Mouse (Mus musculus): ENCODE results near the gene Gbx2.

Gene Gbx2

GRCm38 (mm10) chr1:89902236-89902635 is 28.7 kb downstream of the Gbx2 start:
- DNase-seq: no peak

- DNase-seq: no peak
These were observed 29.6 kb downstream of the Gbx2 start for GRCm38 (mm10) chr1:89901381-89901780.

- DNase-seq: no peak
These were observed 31.1 kb downstream of the Gbx2 start for GRCm38 (mm10) chr1:89899761-89900445.

- no peak for DNase-seq
These were observed 31.9 kb downstream of the Gbx2 start for GRCm38 (mm10) chr1:89899036-89899435.

GRCm38 (mm10) chr1:89895801-89896200 is 35.2 kb downstream of the Gbx2 start:
- DNase-seq: no peak

GRCm38 (mm10) chr1:89892281-89892680 is 38.7 kb downstream of the Gbx2 start:
- peak in 1 of 2 experiments; percentile 27 for DNase-seq

- no peak for DNase-seq
These were observed 39.6 kb downstream of the Gbx2 start for GRCm38 (mm10) chr1:89891400-89891799.

- DNase-seq: no peak
These were observed 45.3 kb downstream of the Gbx2 start for GRCm38 (mm10) chr1:89885696-89886095.

- DNase-seq: no peak
These were observed 46.6 kb downstream of the Gbx2 start for GRCm38 (mm10) chr1:89884335-89884734.

- DNase-seq: peak in 1 of 2 experiments; percentile 31
These were observed 50.1 kb downstream of the Gbx2 start for GRCm38 (mm10) chr1:89880834-89881233.

GRCm38 (mm10) chr1:89880193-89880592 is 50.8 kb downstream of the Gbx2 start:
- DNase-seq: no peak

GRCm38 (mm10) chr1:89878496-89878895 is 52.5 kb downstream of the Gbx2 start:
- peak; percentile 63 to 72 for DNase-seq

All from cerebellum, postnatal 10 days (tissue).